Mouse (Mus musculus): ENCODE data around the gene Asah2.
"Not testable (repeated sequence)": the region's sequence is repeated elsewhere in the genome, so short reads cannot be mapped to it uniquely, and the experiment has no call there.

The Asah2 gene

DNA sequence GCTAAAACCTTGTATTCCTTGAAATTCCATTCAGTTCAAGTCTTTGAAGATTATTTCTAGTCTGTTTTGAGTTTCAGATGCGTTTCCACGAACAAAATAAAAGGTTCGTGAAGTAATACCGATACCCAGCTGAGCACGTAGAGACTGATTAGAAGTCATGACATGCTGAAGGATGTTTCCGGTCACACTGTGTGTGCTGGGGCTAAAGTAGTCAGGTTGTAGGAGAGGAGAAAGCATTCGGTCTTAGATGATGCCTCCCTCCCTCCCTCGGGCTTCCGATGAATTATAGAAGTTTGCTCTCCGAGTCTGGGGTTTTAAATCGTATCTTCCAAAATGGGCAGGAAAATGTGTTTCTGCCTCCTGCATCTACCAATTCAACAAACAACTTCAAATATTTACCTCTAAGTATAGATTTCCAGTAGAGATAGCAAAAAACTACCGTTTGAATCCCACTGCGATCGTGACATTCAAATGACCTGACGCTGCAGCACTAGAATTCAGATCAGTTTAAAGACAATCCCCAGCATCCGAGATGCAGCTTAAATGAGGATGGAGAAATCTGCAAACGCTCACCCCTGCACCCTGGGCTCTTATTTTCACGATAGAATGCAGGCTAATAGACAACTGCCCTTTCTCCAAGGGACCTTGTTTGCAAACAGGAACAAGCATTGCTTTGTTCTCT is 5.6 kb downstream of the Asah2 start:
- no peak for DNase-seq

DNA sequence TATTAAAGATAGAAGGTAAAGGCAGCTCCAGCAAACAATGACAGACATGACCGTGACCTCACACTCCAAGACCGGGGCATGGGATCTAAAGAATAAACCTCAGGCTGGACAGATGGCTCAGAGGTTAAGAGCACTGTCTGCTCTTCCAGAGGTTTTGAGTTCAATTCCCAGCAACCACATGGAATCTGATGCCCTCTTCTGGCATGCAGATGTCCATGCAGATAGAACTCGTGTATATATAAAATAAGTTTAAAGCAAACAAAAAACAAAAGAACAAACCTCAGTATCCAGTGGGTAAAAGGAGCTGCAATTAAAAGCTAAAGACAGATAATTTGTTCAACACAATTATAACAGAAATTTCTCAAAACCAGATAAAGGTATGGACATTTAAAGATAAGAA is 9.4 kb downstream of the Asah2 start:
- DNase-seq = no peak

DNA sequence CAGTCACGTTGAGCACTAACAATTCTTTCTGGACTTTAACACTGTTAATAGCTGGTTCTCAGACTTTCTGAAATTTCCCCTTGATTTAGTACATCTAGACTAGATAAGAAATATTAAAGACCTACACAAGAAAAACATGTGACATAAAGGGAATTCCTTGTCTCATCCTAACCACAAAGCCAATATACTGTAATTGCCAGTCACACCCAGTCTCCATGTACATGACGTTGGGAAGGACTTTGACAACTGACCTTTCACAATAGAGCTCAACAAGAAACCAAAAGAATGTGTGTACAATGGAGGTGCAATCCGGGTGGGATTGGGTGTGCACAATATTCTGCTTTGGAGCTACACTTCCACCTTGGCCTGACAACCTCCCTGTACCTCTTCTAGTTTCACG is 15.7 kb downstream of the Asah2 start:
- DNase-seq = no peak

DNA sequence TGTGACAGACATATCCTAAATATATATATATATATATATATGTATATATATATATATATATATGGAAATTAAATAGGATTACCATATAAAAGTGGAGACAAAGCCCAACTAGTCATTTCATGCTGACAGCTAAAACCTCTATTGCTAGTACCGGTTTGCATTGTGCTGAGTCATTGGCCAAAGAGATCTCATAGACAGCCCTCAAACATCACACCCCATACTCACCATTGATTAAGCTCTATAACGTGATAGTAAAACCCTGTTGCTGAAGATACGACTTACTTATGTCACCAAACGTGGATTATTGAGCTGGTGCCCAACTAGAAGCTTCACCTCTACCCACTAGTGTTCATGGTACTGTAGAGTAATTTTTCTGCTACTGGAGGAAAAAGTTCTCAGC is 17.2 kb downstream of the Asah2 start:
- no peak for DNase-seq

DNA sequence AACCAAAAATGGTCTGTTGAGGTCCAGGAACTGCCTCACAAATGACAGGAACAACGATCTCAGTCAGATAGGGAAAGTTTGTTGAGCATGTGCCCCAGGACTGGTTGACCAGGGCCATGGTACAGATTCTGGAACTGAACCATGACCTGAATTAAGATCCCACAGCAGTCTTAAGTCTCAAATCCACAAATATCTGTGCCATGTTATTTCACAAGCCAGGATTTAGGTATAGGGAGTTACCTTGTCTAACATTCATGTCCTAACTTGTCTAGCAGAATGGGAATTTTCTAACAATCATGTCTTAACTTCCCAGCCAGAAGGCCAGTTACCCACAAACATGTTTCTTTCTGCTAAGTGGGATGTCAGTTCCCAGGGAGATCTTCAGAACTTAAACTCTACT is 19.4 kb downstream of the Asah2 start:
- no peak for DNase-seq

DNA sequence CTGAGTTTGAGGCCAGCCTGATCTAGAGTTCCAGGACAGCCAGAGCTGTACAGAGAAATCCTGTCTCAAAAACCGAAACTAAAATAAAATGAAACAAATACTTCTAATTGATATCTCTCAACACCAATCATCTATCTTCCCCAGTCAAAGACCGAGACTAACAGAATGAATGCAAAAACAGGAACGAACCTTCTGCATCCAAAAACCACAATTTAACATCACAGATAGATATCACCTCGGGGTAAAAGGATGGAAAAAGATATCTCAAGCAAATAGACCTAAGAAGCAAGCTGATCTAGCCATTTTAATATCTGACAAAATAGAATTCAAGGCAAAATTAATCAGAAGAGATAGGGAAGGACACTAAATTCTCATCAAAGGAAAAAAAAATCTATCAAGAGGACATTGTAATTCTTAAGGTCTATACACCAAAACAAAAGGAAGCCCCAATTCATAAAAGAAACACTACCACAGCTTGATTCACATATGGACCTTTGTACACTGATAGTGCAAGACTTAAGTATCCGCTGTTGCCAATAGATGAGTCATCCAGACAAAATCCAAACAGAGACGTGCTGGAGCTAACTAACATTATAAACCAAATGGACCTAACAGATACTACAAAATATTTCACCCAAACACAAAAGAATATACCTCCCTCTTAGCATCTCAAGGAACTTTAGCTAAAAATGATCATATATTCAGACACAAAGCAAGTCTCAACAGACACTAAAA is 20.1 kb downstream of the Asah2 start:
- no peak for DNase-seq

DNA sequence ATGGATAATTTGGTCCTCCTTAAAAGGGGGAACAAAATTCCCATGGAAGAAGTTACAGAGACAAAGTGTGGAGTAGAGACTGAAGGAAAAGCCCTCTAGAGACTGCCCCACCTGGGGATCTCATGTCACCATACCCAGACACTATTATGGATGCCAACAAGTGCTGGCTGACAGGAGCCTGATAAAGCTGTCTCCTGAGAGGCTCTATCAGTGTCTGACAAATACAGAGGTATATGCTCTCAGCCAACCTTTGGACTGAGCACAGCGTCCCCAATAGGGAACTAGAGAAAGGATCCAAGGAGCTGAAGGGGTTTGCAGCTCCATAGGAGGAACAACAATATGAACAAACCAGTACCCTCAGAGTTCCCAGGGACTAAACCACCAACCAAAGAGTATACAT is 23.2 kb downstream of the Asah2 start:
- DNase-seq = not testable (repeated sequence)

DNA sequence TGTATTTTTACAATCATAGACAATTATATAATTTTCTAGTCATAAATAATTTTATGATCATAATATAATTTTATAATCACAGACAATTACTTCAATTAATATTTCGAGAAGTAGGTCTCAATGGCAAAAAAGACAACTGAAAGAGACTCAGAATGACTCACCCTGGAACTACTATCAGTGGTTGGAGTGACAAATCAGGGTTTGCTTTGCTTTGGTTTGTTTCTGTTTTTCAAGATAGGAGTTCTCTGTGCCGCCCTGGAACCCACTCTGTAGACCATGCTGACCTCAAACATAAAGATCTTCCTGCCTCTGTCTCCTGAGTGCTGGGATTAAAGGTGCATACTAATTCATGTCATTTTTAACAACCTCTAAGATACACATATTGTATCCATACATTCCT is 37.7 kb downstream of the Asah2 start:
- DNase-seq = no peak

DNA sequence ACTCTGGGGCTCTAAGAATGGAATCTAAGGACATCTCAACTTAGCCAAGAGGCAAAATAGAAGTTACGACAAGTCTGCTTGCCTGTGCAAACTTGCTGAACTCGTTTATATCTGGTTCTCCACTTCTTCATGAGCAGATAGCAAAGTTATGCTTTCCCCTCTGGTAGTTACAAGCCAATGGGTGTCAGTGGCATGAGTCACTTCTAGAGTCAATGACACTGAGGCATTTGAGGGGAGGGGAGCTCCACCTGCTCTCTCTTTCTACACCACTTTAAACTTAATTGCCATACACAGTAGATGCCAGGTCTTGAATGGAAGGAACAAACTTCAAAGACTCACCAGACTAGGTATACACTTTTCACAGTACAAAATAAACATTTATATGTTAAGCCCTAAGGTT is 38.4 kb downstream of the Asah2 start:
- no peak for DNase-seq

DNA sequence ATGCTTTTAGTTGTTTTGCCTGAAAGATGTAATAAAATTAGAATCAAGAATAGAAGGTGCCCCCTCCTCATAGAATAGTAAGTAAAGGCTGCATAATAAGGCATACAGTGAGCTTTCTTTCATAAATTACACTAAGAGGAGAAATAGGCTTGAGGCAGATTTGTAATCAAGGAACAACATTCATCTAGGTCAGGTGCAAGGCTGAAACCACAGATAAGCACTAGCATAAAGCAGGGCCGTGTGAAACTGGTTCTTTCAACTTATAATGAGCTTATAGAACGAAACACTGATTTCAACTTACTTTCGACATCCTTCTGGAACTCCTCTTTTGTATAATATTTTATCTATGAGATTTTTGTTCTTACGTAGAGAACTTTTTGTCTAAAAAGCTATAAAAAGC is 40.3 kb downstream of the Asah2 start:
- no peak for DNase-seq

DNA sequence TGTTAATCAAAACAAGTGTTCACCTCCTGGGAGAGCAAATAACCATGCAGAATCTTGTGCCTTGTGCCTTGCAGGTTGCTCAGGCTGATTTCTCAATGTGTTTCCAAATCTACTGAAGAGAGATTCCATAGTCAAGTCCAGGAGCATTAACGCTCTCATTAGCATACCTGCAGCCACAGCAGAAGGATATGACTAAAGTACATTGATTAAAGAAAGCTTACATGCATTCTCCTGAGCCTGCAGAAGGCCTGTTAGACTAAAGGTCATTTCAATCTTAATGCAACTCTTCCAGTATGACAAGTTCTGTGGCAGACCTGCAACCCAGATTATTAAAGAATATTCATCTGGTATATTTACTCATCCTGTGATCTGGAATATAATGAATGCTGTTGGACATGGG is 46.7 kb downstream of the Asah2 start:
- DNase-seq = no peak

DNA sequence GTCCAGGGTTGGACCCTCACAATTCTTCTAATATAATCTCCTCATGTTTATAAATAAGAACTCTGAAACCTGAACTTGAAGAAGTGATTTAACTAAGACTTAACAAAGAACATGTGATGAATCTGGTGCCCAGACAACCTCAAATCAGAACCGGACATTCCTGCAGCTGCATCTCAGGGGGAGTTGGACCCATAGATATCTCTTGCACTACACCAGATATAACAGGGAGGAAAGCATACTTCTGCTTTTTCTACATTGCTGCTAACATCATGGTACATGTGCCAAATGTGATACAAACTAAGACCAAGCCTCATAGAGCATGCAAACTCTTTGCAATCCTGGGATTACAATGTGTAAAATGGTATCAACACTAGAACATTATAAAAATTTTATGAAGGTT is 51.8 kb downstream of the Asah2 start:
- DNase-seq = no peak

DNA sequence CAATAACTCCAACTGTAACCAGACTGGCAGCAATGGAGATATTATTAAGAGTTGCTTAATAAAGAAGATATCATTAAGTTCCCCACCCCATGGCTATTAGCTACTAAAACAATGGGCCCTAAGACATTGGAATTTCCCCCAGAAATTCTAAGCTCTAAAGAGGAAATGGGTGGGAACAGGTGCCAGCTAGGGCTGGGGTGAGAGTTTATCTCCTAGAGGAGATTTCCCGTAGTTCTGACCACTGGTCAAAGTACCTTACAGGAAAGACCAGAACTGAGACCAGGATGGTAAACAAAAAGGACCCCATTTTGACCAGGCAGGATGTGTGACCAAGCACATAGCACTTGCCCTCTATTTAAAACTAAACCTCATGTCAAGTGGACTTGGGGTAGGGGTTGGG is 52.3 kb downstream of the Asah2 start:
- no peak for DNase-seq

DNA sequence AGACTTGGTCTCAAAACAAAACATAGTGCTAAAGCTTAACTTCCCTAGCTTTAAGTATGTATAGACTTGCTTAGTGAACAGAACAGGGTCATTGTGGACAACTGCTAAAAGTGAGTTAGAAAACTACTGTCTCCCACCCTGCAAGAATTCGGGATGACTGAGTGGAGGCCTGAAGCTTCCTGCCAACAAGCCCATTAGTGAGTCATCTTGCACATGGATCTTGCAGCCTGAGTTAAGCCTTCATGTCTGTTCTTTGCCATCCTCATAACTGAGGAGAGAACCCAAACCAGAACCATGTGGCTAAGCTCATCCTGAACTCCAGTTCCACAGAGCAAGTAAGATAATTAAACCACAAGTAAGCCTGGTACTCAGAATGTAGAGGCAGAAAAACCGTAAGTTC is 56.8 kb downstream of the Asah2 start:
- DNase-seq = no peak

DNA sequence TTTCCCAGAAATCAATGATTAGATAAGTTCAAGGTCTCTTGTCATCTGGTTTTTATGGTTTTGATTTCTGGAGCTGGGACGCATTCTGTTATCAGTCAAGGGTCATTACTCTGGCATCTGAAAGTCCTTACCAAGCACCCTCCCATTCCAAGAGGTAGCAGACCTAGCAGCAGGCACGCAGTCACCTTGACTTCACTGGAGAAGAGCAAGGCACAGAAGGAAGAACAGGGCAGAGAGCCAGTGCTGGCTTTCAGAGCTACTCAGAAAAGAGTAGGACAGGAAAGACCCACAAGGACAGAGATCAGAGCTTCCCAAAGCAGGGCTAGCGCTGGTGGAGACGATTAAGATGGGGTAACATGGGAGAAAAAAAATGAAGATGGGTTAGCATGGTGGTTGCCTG is 75.1 kb downstream of the Asah2 start:
- DNase-seq = no peak

DNA sequence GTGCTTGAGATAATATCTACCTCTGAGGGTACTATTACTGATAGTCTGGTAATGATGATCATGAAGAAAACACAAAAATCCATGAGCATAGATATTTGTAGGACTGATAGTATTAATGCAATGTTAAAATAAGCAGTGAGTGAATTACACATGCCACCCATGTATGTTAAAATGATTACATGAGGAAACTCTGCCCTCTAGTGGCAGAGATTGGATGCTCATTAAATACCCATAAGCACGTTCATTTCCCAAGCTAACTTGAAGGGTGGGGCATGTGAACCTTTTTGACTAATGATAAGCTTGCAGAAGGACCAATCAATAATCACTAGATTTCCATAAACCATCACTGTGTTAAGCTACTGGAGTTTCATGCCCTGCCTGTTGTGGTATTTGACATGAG is 77.6 kb downstream of the Asah2 start:
- peak; percentile 15 for DNase-seq

DNA sequence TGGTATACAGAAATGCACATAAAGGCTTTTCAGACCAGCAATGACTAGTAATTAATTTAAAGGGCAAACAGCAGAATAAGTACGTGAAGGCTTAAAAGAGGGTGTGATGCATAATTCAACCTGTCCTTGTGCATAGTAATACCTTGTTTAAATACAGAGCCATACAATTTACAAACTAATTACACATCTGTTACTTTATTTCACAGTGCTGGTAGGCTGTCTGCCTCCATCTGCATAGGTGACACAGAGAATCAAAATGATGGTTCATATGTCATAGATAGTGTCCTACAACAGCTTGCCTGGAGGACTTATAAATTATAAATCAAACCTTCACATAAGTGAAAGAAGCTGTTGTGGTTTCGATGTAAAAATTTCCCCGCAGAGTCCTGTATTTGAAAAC is 82.6 kb downstream of the Asah2 start:
- no peak for DNase-seq

DNA sequence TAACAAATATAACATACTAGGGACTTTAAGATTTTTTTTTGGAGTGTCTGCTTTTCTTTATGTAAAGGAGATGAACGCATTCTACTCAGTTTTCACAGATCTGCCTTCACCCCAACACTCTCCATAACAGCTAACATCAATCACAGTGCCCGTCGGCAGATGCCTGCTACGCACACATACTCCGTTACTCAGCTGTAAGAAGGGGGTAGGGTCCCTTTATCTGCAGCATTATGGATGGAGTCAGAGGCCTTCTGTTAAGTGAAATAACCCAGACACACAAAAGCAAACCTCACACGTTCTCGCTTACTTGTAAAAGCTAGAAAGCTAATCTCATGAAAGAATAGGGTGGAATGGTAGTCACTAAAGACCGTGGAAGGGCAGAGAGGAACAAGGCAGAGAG is 88.3 kb downstream of the Asah2 start:
- no peak for DNase-seq

DNA sequence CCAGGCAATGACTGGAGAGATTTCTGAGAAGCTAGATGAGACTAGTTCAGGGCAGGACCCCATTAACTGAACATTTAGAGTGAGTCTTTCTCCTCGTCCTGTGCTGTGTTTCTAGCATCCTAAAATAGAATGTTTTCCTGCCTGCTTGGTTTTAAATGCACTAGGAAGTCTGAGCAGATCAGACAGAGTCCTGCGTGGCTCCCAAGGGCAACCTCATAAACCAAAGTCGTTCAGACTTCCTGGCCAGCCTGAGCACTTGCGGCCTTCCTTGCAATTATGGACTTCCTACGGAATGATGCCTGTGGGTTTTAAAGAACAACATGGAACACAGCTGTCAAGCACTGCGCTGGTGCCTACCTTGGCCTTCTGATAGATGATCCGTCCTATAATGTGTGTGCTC is 89.4 kb downstream of the Asah2 start:
- no peak for DNase-seq

DNA sequence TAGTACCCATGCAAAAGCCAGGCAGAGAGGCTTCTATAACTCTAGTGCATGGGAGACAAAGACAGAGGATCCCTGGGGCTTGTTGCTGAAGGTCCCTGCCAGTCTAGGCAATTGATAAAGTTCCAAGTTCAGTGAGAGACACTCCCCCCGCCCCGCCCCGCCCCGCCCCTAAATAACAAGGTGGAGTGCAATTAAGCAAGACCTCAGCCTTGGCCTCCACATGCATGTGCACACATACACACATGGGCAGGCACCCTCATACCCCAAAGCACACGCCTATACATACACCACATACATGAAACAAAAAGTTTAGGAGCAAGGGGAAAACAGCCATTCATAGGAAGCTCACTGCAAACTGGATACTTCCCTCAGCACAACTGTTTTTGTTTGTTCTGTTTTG is 90.0 kb downstream of the Asah2 start:
- DNase-seq = no peak

DNA sequence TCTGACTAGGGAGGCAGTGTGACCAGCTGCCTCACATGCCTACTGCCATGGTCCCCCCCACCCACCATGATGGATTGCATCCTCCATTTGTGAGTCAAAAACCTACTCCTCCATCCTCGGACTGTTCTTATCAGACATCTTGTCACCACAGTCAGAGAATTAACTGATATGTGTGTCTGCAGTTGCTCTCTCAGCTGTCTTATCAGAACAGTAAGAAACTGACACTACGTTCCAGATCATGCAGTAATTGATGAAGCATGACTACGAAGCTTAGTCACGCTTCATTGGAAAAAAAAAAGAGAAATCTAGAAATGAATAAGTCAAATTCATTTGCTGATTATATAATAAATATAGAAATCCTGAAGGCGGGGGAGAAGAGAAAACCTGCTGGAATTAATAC is 105.4 kb downstream of the Asah2 start:
- no peak for DNase-seq

DNA sequence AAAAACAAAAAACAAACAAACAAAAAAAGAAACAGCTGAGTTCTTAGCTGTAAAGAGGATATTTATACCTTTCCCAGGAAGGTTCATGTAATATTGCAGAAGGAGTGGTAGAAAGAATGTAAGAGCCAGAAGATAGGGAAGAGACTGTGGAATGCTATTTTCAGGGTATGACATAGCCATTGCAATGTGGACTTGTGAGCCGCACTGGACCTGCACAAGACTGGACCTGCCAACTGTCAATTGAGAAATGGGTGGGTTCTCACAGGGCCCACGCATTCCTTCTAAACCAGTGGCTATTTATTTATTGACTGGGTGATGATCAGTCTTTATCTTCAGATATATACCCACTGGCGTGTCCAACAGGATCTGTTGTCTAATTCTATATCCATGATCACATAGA is 111.1 kb downstream of the Asah2 start:
- DNase-seq = no peak

DNA sequence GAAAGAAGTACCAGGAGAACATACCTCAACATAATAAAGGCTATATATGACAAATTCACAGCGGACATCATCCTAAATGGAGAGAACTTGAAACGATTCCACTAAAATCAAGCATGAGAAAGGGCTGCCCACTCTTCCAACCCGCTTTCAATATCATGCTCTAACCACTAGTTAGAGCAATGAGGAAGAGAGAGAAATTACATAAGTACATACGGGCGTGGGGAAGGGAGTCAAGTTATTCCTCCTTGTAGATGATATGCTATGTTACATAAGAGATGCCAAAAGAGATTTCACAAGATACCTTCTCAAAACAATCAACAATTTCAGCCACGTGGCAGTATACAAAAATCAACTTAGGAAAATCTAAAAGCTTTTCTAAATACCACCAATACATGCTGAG is 117.0 kb downstream of the Asah2 start:
- no peak for DNase-seq

DNA sequence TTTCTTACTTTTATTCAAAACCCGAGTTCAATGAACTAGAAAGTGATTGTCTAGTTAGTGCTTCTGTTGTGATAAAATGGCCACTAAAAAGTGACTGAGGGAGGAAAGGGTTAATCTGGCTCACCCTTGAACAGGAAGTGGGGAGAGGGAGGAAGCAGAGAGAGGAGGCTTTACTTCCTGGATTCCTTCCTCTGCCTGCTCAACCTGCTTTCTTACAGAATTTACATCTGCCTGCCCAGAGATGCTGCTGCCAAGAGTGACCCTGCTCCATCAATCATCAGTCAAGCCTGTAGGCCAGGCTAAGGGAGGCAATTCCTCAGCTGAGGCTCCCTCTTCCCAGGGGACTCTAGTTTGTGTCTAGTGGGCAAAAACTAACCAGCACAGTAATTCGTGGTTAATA is 132.1 kb downstream of the Asah2 start:
- DNase-seq = no peak

DNA sequence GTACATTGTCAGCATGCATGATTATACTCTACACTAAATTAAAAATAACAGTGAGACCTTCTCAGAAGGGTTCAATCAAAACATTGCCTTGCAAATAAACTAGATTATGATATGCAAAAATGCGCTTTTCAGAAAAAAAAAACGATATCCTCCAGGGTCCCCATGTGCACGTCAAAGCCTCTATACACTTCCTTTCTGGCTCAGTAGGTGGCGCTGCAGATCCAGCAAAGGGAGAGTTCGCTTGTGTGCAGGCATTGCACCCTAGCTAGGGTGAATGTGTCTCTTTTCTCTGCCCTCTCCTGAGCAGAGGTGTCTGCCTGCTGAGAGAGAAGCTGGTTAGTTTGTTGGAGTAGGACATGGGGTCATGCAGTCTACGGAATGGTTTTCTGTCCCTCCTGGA is 136.0 kb downstream of the Asah2 start:
- DNase-seq = peak; percentile 90

Data from right cerebral cortex, postnatal 14 days (tissue).